Mouse (Mus musculus): Measurements from ENCODE around the gene Ccnk.

GRCm38 (mm10) chr12:108230821-108231794 lies 51.7 kb downstream of the Ccnk start:
- TF ChIP-seq CTCF (IDR thresholded peaks at IDR 0.05; ENCODE audit: low read depth) (peak; percentile 58), EP300 (IDR thresholded peaks at IDR 0.05; ENCODE audit: low read depth) (no peak)
